Comparison of ENCODE assay signal across 8 mouse cellular contexts in genomic region chr1:160933896-160934482, GRCm38 (mm10). TPM values are rescaled to one million over a fixed set of nuclear protein-coding genes. Genes with fewer than 3 reads are reported as not detected.
DNase-seq lines count a peak whose midpoint lies in the region; ATAC-seq lines count a peak whose summit lies in the region.

No protein-coding gene starts in this region.

- H3K9ac ChIP-seq in midbrain, embryonic 15.5 days = no peak overlapping the region

- H3K36me3 ChIP-seq in midbrain, embryonic 15.5 days (replicated peaks) = no peaks in the 10 kb centered on the region

- no peaks in the 10 kb centered on the region for H3K27me3 ChIP-seq in midbrain, embryonic 15.5 days (replicated peaks)

- no peak overlapping the region for H3K27ac ChIP-seq in midbrain, embryonic 15.5 days

- no peak overlapping the region for H3K4me3 ChIP-seq in midbrain, embryonic 15.5 days

- WGBS in midbrain, embryonic 15.5 days = 63% methylated on average over 4 of the region's 4 CpGs

- DNase-seq in heart, postnatal 10 days = peak; percentile 29 to 54
- no peak for DNase-seq in heart, adult 11 months
- peak; percentile 29 for DNase-seq in thymus, postnatal 14 days
- DNase-seq in thymus, postnatal 25 days = no peak
- DNase-seq in fibroblast of lung, adult 2 months (ENCODE audit: low read depth) = peak; percentile 15
- DNase-seq in urinary bladder, adult 18-20 months (ENCODE audit: low spot score in 2 of 2) = no peak
- DNase-seq in urinary bladder, adult 2 months (ENCODE audit: low spot score) = no peak

- intact Hi-C loops in heart, postnatal 10 days (cut with DNase I) = loop anchor here (1.0 to 10.0 kb wide), 3 partner anchors 79 to 529 kb away; no protein-coding TSS in a partner anchor

- H3K9me3 ChIP-seq in midbrain, embryonic 15.5 days = no peaks in the 10 kb centered on the region

- H3K4me2 ChIP-seq in midbrain, embryonic 15.5 days = no peak overlapping the region

- ATAC-seq in midbrain, embryonic 15.5 days (replicated peaks) = peak; percentile 70; the same call in 1 of the 2 replicates

- H3K4me1 ChIP-seq in midbrain, embryonic 15.5 days = no peaks in the 10 kb centered on the region

RNA-seq across cellular contexts. Expression of gene Rc3h1, which starts 27.8 kb away (rescaled TPM):
- 10 to 100 TPM; 42.2 to 43.7 TPM for total RNA-seq in heart, postnatal 10 days (2021)
- polyA plus RNA-seq in midbrain, embryonic 15.5 days (2015; fragmentation: Nextera tagmentation; extraction: Ambion mirVana) = 7.6 and 8.0 TPM in 2 replicates
- polyA plus RNA-seq in urinary bladder, adult 2 months (2012; rRNA removed) = 9.5 and 11.0 TPM in 2 replicates

RNA-seq across cellular contexts. Expression of gene Serpinc1, which starts 44.4 kb away (rescaled TPM):
- under 1 TPM; 0.17 to 0.57 TPM for total RNA-seq in heart, postnatal 10 days (2021)
- 3.9 and 4.4 TPM in 2 replicates for polyA plus RNA-seq in midbrain, embryonic 15.5 days (2015; fragmentation: Nextera tagmentation; extraction: Ambion mirVana)
- polyA plus RNA-seq in urinary bladder, adult 2 months (2012; rRNA removed) = 0.22 and 0.27 TPM in 2 replicates

Comparison
In these comparisons a context has a peak if more than half of its experiments do, and no peak if none do; other contexts are left out.
1. DNase-seq: peak in heart, postnatal 10 days (2 of 2), thymus, postnatal 14 days (single experiment) and fibroblast of lung, adult 2 months (single experiment); none in heart, adult 11 months (single experiment), thymus, postnatal 25 days (single experiment), urinary bladder, adult 18-20 months (0 of 2) and urinary bladder, adult 2 months (single experiment).